Mouse (Mus musculus) layer of hippocampus, adult 18-20 months (tissue): ENCODE measurements around the gene Ctnnb1. TPM values are rescaled to one million over a fixed set of nuclear protein-coding genes. Genes with fewer than 3 reads are reported as not detected.

Source experiments
- DNase-seq, 2 experiments: peaks; one replicate each; pipeline ENCODE4 v3.0.0; 2022; ENCODE audit warnings: low spot score in 2 of 2
- total RNA-seq, 2 experiments: library from RNA; stranded (reverse); gene quantifications; 2 replicates each; pipeline ENCODE4 v1.2.3; 2021

The Ctnnb1 gene
- total RNA-seq, 2 experiments from 2014 or later: 485 to 511 TPM

DNA sequence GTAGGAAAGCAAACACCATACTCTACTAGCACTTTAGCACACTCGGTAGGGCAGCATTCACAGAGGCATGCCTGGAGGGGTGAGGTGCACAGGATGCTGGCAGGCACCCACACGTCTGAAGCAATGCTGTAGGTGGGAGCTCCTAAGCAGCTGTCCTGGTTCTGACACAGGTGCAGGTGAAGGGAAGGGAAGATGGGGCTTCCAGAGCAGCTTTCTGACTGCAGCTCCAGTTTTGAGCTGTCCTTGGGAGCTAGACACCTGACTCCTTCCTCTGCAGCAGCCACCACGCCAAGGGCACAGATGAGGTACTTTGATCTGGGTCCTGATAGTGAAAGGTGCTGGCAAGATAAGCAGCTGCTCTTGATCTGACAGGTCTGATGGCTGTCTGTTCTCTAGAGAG, 32.5 kb downstream of the Ctnnb1 start:
- no peak for DNase-seq

DNA sequence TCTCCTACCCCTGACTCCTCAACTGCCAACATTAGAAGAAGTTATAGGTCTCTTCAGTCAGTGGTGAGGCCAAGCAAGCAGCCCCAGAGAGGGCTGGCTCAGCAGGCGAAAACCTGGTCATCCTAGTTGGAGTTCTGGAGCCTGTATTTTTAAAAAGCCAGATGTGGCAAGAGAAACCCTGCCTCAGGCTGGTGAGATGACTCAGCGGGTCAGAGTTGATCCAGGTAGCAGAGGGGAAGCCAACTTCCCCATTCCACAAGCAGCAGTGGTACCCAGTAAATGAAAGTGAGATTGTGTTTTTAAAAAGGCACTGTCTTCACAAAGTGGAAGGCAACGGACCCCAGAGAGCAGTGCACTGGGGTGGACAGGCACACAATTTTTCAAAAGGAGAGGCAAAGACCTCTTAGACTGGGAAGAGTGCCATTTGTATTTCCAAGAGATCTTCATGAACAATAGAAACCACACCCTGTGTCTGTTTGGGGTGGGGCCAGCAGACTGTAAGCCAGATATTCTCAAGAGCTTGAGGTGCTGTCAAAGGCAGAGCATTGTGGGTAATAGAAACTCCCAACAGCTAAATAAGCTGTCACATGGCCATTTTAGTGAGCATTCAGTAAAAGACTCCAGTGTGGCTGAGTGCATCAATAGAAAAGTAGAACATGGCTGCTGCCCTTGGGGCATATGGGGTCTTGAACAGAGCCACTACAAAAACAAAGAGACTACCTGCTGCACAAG, 33.1 kb downstream of the Ctnnb1 start:
- no peak for DNase-seq

DNA sequence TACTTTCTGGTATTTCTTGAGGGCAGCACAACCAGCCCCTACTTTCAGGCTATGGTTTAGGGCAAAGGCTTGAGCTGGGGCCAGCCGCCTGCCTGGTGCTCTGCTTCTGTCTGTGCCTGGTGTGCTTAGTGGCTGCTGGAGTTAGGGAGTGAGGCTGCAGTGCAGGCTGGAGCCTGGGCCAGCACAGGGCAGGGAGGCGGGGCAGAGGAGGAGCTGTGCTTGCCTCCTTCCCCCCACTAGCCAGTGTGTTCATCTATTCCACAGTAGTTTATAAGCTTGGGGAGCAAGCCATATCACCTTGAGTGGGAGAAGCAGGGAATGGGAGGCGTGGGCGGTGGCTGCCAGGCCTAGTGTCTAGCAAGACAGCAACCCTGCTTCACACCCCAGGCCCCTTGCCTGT, 34.1 kb downstream of the Ctnnb1 start:
- DNase-seq: no peak

DNA sequence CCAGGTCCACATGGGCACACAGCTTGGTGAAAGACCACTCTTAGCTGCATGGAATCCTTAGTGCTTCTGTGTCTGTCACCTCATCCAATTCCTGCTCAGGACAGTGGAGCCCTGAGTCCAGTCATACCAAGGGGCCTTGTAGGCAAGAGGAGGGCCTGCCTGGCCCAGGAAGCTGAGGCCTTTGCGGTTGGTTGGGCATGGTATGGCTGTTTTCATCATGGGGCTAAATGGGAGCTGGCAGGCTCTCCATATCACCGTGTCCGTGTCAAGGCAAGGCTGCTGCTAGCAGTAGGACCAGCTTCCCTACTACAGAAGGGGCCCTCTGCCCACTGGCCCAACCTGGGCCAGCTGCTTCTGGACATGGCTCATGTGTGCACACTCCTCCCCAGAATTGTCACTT, 34.7 kb downstream of the Ctnnb1 start:
- DNase-seq: no peak

DNA sequence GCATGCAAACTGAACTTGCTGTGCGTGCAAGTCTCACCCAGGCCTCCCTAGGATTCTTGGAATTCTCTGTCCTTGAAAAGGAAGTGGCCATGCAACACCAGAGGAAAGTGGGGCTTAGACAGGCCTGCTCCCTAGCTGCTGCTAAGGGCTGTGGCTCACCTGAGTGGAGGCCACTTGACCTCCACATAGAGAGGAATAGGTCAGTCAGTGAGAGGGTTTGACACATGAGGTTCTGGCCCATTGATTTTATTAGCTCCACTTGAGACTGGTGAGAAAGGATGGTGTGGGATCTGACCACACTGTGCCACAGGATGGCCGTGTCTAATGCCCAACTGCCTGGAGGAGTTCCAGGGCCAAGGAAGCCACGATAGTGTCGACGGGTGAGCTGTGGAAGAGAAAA, 35.2 kb downstream of the Ctnnb1 start:
- DNase-seq: no peak

DNA sequence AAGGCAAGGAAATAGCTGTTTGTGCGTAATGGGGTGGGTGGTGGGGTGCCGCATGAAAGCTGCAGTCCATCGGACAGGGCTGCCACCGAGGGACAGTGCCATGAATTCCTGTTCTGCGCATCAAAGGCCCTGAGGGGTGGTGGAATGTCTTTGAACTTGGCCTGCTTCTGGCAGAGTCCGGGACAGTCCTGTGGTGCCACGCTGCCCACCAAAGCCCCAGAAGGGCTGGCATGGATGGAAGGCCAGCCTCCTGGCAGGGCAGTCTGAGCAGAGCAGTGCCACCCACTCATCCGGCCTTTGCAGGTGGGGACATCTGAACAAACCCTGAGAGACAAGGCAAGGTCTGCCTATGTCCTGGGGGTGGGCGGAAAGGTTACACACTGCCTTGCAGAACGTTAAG, 36.0 kb downstream of the Ctnnb1 start:
- DNase-seq: no peak

DNA sequence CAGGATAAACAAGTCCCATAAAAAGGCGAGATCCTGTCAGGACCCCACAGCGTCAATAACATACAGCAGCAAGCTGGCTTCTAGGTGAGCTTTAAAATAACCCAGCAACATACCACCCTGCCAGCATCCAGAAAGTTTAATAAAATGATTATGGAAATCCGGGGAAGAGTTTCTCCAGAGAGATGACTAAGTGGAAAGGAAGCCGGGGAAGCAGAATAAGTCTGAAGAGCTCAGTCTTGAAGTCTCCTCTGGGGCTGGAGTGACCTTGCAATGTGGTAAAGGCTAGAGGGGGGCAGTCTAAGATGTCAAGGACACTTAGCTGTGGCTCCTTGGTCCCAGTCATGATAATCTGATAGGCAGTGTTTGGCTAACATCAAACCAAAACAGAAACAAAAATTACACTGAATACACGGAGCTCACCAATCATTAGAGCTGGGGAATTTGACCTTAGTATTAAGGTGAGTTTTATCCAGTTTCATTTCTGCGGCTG, 44.1 kb downstream of the Ctnnb1 start:
- no peak for DNase-seq

DNA sequence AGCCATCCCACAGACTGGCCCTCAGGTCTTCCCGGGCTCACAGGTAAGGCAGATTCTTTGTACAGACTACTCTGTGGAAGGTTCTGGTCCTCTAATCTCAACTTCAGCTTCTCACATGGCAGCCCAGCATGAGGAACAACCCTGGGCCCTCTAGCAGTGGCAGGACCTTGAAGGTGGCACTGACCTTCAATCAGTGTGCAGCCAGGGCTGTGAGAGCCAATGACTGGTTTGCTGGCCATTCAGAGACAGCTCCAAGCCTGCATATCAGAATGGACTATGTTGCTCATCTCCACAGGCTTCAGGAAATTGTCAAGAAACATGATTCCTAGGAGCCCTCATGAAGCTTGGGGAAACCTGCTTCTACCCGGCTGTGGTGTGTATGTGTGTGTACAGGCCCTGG, 45.2 kb downstream of the Ctnnb1 start:
- no peak for DNase-seq

DNA sequence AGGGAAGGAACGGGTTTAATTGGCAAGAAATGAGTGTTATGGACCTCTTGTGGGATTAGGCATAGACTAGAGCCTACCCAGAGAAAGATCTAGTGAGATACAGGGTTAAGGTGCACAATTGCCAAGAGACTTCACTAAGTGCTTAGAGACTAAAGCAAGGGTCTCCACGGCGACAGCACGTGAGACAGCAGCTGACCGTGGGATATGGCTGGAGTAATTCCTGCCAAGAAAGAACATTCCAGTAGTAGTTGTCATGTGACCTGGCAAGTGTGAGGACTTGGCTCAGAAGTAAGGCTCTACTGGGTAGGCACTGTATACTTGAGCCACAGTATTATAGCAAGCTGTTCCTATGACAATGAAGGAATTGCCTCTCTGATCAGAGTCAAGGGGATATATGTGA, 47.1 kb downstream of the Ctnnb1 start:
- DNase-seq: no peak

DNA sequence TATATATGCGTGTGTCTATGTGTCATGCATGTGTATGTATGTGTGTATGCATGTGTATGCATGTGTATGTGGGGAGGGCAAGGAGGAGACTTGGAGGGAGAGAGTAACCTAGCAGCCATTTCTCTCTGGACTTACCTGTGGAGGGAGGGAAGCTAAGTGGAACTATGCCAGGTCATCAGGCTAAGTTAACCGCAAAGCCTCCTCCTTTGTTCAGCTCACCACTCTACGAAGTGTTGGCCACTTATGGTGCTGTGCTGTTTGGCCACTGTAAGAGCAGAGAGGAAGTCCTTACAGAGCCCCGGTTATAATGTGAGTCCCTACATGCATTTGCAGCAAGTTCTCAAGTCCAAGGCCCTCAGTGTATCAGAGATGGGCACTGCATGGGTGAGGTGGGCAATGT, 47.8 kb downstream of the Ctnnb1 start:
- DNase-seq: no peak

DNA sequence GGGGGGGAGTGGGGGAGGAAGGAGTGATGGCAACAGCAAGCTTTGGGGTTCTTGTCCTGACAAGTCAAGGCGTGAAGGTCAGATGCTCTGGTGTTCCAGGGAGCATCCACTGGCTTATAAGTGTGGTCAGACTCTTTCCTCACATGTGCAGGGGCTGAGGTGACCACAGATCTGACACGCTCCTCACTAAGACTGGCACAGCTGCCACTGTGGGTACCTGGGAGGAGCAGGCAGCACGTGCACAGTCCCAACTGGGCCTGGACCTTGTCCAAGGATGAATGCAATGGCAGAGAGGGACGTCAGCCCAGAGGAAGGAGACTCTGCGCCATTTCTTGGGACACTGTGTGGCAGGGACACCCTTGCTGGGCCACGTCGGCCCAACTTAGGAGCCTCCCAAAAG, 52.8 kb downstream of the Ctnnb1 start:
- DNase-seq: no peak

DNA sequence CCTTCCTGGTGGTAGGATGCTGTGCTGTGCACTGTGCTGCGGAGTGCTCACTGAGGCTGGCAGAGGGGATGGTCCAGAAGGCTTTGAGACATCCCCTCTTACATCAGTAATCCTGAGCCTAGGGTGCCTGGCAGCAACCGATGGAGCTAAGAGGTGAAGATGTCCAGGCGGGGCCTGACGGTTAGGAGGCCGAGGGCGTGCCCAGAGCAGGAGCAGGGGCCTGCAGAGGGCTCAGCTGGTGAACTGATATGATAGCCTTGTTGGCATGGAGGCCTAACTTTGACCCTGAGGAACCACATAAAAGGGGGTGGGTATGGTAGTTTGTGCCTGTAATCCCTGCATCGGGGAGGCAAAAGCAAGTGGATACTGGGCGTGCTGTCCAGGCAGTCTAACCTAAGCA, 54.8 kb downstream of the Ctnnb1 start:
- no peak for DNase-seq

DNA sequence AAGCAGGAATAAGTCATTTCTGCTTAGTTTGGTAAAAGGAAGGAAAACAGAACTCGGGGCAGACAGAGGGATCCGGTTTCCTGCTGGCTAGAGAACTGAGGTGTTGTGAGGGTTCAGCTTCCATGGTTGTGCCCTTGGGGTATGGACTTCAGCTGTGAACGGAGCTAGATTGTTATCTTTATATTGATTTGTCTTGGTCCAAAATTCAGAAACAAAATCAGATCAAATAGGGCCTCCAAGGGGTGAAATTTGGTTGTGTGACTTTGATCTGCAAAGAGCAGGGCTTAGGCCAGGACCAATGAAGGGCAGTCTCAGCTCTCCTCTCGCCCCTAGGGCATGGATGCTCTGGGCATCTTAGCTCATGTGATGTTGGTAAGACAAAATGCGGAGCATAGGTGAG, 55.5 kb downstream of the Ctnnb1 start:
- DNase-seq: no peak

DNA sequence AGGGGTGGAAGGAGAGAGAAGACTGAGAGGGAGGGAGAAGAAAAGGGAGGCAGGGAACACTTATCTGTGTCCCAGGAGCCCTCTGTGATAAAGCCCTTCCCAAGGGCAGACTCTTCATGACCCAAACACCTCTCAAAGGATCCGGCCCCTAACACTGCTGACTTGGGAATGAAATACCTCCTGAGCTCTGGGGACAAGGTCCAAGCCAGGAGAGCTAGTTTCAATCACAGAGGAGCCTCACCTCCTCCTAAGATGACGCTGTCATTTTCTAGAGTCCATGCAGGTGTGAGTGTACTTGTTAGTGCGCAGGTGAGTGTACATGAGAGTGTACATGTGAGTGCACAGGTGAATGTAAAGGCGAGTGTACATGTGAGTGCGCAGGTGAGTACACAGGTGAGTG, 56.0 kb downstream of the Ctnnb1 start:
- DNase-seq: no peak

DNA sequence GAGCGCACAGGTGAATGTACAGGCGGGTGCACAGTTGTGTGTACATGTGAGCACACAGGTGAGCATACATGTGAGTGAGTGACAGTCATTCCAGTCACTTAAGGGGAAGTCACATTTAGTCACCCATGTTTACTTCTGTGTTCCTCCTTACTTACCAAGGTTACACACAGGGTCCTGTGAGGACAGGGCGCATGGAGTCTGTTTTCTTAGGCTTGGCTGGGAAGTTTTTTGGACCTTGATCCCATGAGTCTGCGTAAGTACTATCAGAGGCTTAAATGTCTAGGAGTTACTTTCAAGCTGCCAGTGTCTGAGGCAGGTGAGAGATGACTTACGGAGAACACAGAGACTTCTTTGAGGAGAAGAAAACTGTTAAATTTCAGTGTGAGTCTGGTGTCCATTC, 56.5 kb downstream of the Ctnnb1 start:
- no peak for DNase-seq

DNA sequence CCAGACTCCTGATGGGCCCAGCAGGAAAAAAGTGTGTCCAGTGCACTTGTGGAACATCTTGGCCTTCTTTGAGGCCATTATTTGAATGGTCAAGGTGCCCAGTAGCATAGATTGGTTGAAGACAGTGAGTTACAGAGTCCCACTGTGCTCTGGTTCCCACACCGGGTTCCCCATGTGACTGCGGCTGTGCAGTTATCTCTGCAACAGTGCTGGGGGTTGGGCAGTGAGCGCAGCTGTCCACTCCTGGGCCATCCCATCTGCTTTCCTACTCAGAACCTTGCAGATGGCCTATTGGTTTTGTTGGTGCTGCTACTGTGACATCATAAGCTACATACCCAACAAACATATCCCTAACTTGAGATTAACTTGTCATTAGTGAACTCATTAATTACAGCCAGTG, 57.2 kb downstream of the Ctnnb1 start:
- DNase-seq: no peak

DNA sequence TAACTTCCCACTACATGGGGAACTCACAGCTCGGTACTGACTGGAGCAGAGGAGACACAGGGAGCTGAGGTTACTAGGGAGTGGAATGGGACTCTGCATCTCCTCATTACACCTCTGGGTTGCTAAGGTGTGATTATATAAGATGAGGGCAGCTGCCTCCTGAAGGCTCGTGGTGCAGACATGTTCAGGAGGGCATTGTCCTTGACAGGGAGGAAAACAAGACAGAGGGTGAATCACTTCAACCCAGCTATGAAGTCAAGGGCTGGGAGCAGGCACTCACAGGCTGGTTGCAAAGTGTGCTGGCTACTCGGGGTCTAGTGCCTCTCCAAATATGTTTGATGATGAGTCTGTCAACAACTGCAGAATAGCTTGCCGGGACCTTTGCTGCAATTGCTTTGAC, 58.0 kb downstream of the Ctnnb1 start:
- DNase-seq: no peak

DNA sequence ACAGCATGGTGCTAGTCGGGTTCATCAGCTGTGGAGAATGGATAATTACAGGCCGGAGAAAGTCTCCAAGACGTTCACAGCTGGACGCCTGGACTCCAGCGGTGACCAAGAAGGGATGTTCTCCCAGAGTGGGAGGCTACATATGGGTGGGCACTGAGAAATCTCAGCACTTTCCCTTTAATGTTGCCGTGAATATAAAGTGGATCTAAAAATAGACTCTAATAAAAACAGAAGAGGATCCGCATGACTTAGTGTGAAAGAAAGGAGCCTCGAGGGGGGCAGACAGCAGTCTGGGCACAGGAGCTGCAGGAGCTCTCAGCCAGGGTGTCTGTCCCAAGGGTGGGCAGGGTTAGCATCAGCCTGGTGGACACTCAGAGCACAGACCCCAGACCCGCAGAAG, 59.1 kb downstream of the Ctnnb1 start:
- DNase-seq: no peak

DNA sequence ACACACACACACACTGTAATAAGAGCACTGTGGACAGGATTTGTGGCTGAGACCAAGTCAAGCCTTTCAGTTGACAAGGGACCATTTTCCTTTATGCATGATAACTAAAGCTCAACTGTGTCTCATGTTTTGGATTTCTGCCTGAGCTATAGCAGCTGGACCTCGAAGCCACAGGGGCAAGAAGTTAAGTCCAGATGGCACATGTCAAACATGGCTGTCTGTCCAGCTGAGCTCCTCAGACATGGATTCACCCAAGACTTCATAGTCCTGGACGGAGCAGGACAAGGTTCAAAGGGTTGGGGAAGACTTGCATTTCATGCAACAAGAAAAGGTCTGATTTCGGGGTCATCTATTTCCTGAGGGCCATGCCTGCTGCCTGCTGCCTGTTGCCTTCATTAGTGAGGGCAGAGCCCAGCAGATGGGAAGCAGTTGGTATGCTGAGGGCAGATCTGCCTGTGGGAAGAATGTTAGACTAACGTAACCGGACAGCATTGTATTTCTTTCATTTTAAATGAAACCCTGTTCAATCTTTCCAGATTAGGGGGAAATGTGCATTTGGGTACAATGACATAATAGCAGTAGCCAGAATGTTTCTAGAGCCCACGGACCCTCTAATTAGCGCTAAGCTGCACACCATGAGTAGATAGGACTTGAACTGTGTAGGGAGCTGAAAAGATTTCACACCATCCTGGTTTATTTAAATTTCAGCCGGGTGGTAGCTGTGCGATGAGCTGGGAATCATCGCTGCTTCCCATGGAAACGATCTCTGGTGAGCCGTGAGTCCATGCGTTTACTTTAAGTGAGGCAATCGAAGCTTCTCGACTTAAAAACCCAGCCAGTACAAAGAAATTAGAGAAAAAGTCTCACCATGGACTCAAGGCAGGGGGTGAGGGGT, 61.0 kb downstream of the Ctnnb1 start:
- no peak for DNase-seq

DNA sequence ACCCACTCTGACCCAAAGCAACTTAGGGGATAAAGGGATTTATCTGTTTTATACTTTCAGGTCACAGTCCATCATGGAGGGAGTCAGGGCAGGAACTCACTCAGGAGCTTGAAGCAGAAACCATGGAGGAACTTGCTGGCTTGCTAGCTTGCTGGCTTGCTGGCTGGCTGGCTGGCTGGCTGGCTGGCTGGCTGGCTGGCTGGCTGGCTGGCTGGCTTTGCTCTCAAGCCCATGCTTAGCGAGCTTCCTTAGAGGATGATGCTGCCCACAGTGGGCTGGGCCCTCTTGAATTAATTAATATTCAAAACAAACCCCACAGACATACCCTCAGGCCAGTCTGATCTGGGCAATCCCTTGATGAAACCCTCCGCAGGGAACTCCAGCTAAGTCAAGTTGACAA, 62.8 kb downstream of the Ctnnb1 start:
- no peak for DNase-seq

DNA sequence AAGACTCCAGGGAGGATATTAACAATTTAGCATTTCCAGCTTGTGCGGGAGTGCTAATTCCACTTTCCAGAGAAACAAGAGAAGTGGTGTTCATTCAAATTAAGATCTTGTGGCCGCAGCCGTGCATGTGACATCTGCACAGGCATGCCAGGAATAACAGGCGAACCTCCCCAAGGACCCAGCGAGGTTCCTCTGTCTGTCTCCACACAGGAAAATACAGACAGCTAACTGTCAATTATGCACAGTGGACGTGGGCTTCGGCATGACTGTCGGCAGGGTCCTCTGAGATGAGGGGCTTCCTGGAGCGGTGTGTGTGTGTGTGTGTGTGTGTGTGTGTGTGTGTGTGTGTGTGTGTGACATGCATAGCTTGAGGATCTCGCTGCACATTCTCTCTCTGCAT, 64.0 kb downstream of the Ctnnb1 start:
- DNase-seq: no peak
